Mouse (Mus musculus) embryonic facial prominence, embryonic 14.5 days (tissue): ENCODE results near the gene Sh2d7. TPM values are rescaled to one million over a fixed set of nuclear protein-coding genes. Genes with fewer than 3 reads are reported as not detected.

Experiments used
- ATAC-seq: fragments of 200-750 bp; cut with Nextera tagmentation; 2 replicates; pipeline ENCODE4 v1.8.0; 2017; ENCODE audit warnings: low read depth, moderate number of reproducible peaks, moderate TSS enrichment
- DNase-seq: peaks from one replicate; pipeline ENCODE4 v3.0.0-alpha.2; 2015; ENCODE audit warnings: low spot score
- H3K27ac ChIP-seq: fragments of 300-500 bp; sonication (generic); replicated peaks from 2 replicates; pipeline ENCODE4 v1.5.1; 2014; ENCODE audit warnings: low read depth, mild to moderate bottlenecking, low read length, moderate library complexity
- H3K27me3 ChIP-seq: fragments of 300-500 bp; sonication (generic); replicated peaks from 2 replicates; pipeline ENCODE4 v1.6.1; 2014; ENCODE audit warnings: low read length; ENCODE audit not compliant: control insufficient read depth, insufficient read depth
- H3K36me3 ChIP-seq: fragments of 300-500 bp; sonication (generic); 2 replicates; pipeline ENCODE4 v1.6.1; 2014; ENCODE audit warnings: low read length, mixed read lengths; ENCODE audit not compliant: control insufficient read depth, insufficient read depth
- H3K4me1 ChIP-seq: fragments of 300-500 bp; sonication (generic); 2 replicates; pipeline ENCODE4 v1.6.1; 2014; ENCODE audit warnings: antibody characterized with exemption, low read length; ENCODE audit not compliant: control insufficient read depth, insufficient read depth
- H3K4me2 ChIP-seq: fragments of 300-500 bp; sonication (generic); 2 replicates; pipeline ENCODE4 v1.6.1; 2014; ENCODE audit warnings: low read depth, mild to moderate bottlenecking, low read length, moderate library complexity, mixed read lengths
- H3K4me3 ChIP-seq: fragments of 300-500 bp; sonication (generic); 2 replicates; pipeline ENCODE4 v1.5.1; 2014; ENCODE audit warnings: low read depth, mild to moderate bottlenecking, low read length
- H3K9ac ChIP-seq: fragments of 300-500 bp; sonication (generic); 2 replicates; pipeline ENCODE4 v1.6.1; 2014; ENCODE audit warnings: low read depth, mild to moderate bottlenecking, low read length, moderate library complexity, mixed read lengths
- H3K9me3 ChIP-seq: fragments of 300-500 bp; sonication (generic); 2 replicates; pipeline ENCODE4 v1.6.1; 2016; ENCODE audit warnings: low read length; ENCODE audit not compliant: control insufficient read depth
- WGBS: fragments of 180-500 bp; shearing (Covaris S2); extraction: QIAGEN DNeasy Blood & Tissue Kit; methylation state at CpG from one replicate; pipeline ENCODE4 v1.1.7; 2014; 5-methylcytosine and 5-hydroxymethylcytosine counted together
- polyA plus RNA-seq: library from polyadenylated mRNA; unstranded; fragments of >200 nt; fragmentation: Nextera tagmentation; extraction: Ambion mirVana; gene quantifications from 2 replicates; pipeline ENCODE4 v1.2.1, GENCODE M21; 2014

The Sh2d7 gene
- polyA plus RNA-seq, 1 experiment from 2014 or later: not detected

- H3K27me3 ChIP-seq: peaks cover 3% of the 10 kb centered on the region; the same call in 1 of the 2 replicates
- H3K9ac ChIP-seq: no peak overlapping the region
- H3K4me2 ChIP-seq: peak overlapping the region; percentile 97
- DNase-seq (peak; percentile 8), ATAC-seq (no peak)
- H3K9me3 ChIP-seq: no peaks in the 10 kb centered on the region
- H3K4me3 ChIP-seq: no peak overlapping the region
- H3K4me1 ChIP-seq: no peaks in the 10 kb centered on the region
- no peaks in the 10 kb centered on the region for H3K36me3 ChIP-seq
- WGBS: 8% methylated on average over 12 of the region's 12 CpGs
- no peak overlapping the region for H3K27ac ChIP-seq
These were observed 35.9 kb upstream of the Sh2d7 start for GRCm38 (mm10) chr9:54502873-54503272.

DNA sequence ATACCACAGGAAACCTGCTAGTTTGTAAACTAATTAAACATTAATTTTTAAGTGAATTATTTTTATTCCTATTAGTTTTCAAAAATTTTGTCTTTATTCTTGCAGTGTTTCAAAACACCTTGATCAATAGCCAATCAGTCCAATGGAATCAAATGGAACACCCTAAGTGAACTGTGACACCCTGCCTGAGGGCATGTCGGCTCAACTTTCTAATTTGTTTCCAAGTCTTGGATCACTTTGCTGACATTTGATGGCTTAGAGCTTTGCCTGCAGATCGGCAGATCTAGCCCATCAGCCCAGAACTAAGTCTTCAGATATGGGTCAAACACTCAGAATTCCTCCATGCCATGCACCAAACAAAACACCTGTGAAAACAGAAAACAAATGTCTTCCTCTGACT, 22.8 kb upstream of the Sh2d7 start:
- 52% methylated on average over 2 of the region's 2 CpGs for WGBS
- H3K4me2 ChIP-seq: no peak overlapping the region
- H3K4me1 ChIP-seq: no peaks in the 10 kb centered on the region
- no peaks in the 10 kb centered on the region for H3K36me3 ChIP-seq
- H3K27ac ChIP-seq: no peak overlapping the region
- no peaks in the 10 kb centered on the region for H3K9me3 ChIP-seq
- H3K4me3 ChIP-seq: no peak overlapping the region
- DNase-seq (no peak), ATAC-seq (no peak)
- no peak overlapping the region for H3K9ac ChIP-seq
- H3K27me3 ChIP-seq: no peaks in the 10 kb centered on the region

GRCm38 (mm10) chr9:54518921-54519320, 19.9 kb upstream of the Sh2d7 start:
- no peak for ATAC-seq
- no peak overlapping the region for H3K27ac ChIP-seq
- H3K36me3 ChIP-seq: no peaks in the 10 kb centered on the region
- H3K27me3 ChIP-seq: no peaks in the 10 kb centered on the region
- H3K4me1 ChIP-seq: no peaks in the 10 kb centered on the region
- no peaks in the 10 kb centered on the region for H3K9me3 ChIP-seq
- H3K4me2 ChIP-seq: no peak overlapping the region
- H3K9ac ChIP-seq: no peak overlapping the region
- no peak for DNase-seq
- WGBS: 61% methylated on average over 7 of the region's 7 CpGs
- no peak overlapping the region for H3K4me3 ChIP-seq

- DNase-seq (no peak), ATAC-seq (no peak)
- H3K36me3 ChIP-seq: no peaks in the 10 kb centered on the region
- no peak overlapping the region for H3K4me3 ChIP-seq
- no peak overlapping the region for H3K9ac ChIP-seq
- no peaks in the 10 kb centered on the region for H3K4me1 ChIP-seq
- H3K4me2 ChIP-seq: no peak overlapping the region
- no peak overlapping the region for H3K27ac ChIP-seq
- H3K27me3 ChIP-seq: no peaks in the 10 kb centered on the region
- H3K9me3 ChIP-seq: no peaks in the 10 kb centered on the region
- WGBS: 77% methylated on average over 4 of the region's 4 CpGs
These were observed 18.5 kb upstream of the Sh2d7 start for GRCm38 (mm10) chr9:54520286-54520685.

DNA sequence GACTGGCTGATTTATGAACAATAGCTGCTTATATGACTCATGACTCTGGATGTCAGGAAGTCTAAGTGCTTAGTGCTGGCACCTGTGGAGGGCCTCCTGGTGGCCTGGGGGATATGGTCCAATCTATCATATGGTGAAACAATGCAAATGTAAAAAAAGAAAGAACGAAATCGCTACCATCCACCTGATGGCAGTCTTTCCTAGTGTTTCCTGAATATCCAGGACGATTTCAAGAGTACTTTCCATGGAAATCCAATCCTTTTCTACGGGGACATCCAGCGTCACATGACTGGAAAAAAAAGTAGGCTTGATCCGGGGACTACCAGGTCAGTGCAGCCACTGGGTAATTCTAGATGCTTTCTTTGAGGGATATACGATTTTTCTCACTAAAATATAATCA, 11.1 kb upstream of the Sh2d7 start:
- WGBS: 59% methylated on average over 7 of the region's 7 CpGs
- no peaks in the 10 kb centered on the region for H3K36me3 ChIP-seq

DNA sequence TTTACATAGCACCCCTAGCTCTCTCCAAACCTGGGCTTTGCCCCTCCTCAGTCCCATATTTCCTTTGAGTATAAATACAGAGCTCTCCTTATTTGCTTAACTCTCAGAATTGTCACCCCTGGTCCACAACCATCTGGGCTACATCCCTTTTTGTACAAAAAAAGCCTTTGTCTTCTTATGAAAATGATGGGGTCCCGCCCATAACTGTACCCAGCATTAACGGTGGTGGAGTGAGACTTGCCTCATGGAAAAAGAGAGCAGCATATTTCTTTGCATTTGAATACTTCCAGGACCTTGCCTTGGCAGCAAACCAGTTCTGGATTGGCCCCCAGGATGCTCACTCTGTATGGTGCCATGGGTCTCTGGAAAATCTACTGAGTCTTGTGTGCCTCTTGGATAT, 8.8 kb upstream of the Sh2d7 start:
- Histone ChIP-seq H3K4me2 (no peak overlapping the region), H3K4me1 (peaks cover 8% of the 10 kb centered on the region; the same call in 1 of the 2 replicates), H3K27me3 (no peaks in the 10 kb centered on the region), H3K36me3 (no peaks in the 10 kb centered on the region), H3K27ac (no peak overlapping the region), H3K9ac (no peak overlapping the region), H3K9me3 (no peaks in the 10 kb centered on the region), H3K4me3 (no peak overlapping the region)
- ATAC-seq: no peak
- DNase-seq: no peak
- 67% methylated on average over 2 of the region's 2 CpGs for WGBS

More for the DNA sequence above, 11.1 kb upstream of the Sh2d7 start:
- H3K4me2 ChIP-seq: no peak overlapping the region
- H3K27ac ChIP-seq: no peak overlapping the region
- ATAC-seq (no peak), DNase-seq (no peak)
- no peak overlapping the region for H3K9ac ChIP-seq
- H3K4me1 ChIP-seq: no peaks in the 10 kb centered on the region
- no peak overlapping the region for H3K4me3 ChIP-seq
- no peaks in the 10 kb centered on the region for H3K27me3 ChIP-seq
- no peaks in the 10 kb centered on the region for H3K9me3 ChIP-seq

DNA sequence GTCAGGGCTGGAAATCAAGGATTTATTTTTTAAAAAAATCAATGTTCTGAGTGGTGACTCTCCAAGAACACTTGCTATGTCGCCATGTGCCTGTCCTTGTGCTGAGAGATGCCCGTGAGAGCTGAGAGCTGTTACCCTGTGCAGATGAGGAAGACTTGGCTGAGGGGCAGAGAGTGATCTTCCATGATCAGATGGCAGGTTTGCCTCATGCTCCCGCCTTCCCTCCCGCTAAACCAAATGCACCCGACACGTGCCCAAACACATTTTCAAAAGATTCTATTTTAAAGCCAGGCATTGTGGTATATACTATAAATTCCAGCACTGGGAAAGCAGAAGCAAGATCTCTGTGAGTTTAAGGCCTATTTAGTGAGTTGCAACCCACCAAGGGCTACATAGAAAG, 7.9 kb upstream of the Sh2d7 start:
- Histone ChIP-seq H3K4me1 (peaks cover 8% of the 10 kb centered on the region; the same call in 1 of the 2 replicates), H3K9me3 (no peaks in the 10 kb centered on the region), H3K4me2 (no peak overlapping the region), H3K36me3 (no peaks in the 10 kb centered on the region), H3K27ac (no peak overlapping the region), H3K27me3 (no peaks in the 10 kb centered on the region), H3K9ac (no peak overlapping the region), H3K4me3 (no peak overlapping the region)
- DNase-seq (no peak), ATAC-seq (no peak)
- WGBS: 85% methylated on average over 6 of the region's 6 CpGs

- H3K4me3 ChIP-seq: no peak overlapping the region
- ATAC-seq (no peak), DNase-seq (no peak)
- H3K27me3 ChIP-seq: no peaks in the 10 kb centered on the region
- H3K27ac ChIP-seq: no peak overlapping the region
- no peak overlapping the region for H3K9ac ChIP-seq
- no peak overlapping the region for H3K4me2 ChIP-seq
- peaks cover 8% of the 10 kb centered on the region; the same call in 1 of the 2 replicates for H3K4me1 ChIP-seq
- no peaks in the 10 kb centered on the region for H3K9me3 ChIP-seq
- no peaks in the 10 kb centered on the region for H3K36me3 ChIP-seq
These were observed 7.4 kb upstream of the Sh2d7 start for GRCm38 (mm10) chr9:54531421-54531820.

DNA sequence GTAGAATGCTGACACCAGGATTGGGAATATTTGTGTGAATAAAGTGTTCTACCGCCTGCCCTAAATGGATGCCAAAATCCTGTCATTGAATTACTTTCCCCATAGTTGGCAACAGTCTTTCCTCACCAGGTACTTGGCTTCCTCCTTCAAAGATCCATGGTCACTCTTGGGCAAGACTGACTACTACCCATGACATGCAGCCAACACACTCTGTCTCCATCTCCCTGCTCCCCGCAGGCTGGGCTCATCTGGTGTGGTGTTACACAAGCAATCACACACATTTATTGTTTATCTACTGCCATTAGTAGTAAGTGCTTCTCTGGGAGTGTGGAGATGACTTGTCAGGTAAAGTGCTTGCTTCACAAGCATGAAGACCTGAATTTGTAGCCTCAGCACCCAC, 5.9 kb upstream of the Sh2d7 start:
- Histone ChIP-seq H3K9ac (no peak overlapping the region), H3K9me3 (no peaks in the 10 kb centered on the region), H3K4me1 (peaks cover 8% of the 10 kb centered on the region; the same call in 1 of the 2 replicates), H3K4me3 (no peak overlapping the region), H3K4me2 (no peak overlapping the region), H3K27ac (no peak overlapping the region), H3K36me3 (no peaks in the 10 kb centered on the region), H3K27me3 (no peaks in the 10 kb centered on the region)
- no peak for DNase-seq
- no peak for ATAC-seq
- 90% methylated on average over 2 of the region's 2 CpGs for WGBS
